Mouse (Mus musculus) erythroblast, embryonic 14.5 days (primary cell): Measurements from ENCODE around the gene Gm7029.

Experiments
- GATA1 ChIP-seq: IDR thresholded peaks from 2 replicates; pipeline ENCODE4 v1.6.1; 2012; ENCODE audit warnings: low read length, inconsistent platforms, mixed read lengths
- TAL1 ChIP-seq: IDR thresholded peaks from 3 replicates; pipeline ENCODE4 v1.6.1; 2012; ENCODE audit warnings: low read length, inconsistent platforms, mixed read lengths

DNA sequence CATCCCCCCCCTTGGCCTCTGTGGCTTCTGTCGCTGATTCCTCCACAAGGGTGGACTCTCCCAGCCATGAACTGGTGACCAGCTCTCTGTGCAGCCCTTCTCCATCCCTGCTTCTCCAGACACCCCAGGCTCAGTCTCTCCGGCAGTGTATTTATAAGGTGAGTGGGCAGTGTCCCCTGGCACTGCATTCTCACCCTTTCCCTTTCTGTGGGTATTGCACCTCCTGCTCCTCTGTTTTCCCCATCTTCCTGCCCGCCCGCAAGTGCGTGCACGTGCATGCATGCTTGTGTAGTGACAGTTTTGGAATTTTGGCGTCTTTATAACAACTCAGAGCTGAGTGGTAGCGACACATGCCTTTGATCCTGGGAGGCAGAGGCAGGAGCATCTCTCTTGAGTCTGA is 40.3 kb downstream of the Gm7029 start:
- TF ChIP-seq GATA1 (no peak), TAL1 (no peak)
